Mouse (Mus musculus): ENCODE results near the gene C1qc. TPM values are rescaled to one million over a fixed set of nuclear protein-coding genes. Genes with fewer than 3 reads are reported as not detected.

C1qc gene
- total RNA-seq, 2 experiments from 2014 or later, result 36.9 to 41.6 TPM

GRCm38 (mm10) chr4:136852119-136852518 is 40.7 kb downstream of the C1qc start:
- DNase-seq, result no peak

- no peak for DNase-seq
These were observed 44.3 kb downstream of the C1qc start for GRCm38 (mm10) chr4:136848565-136848964.

- DNase-seq, result no peak
These were observed 45.7 kb downstream of the C1qc start for GRCm38 (mm10) chr4:136847166-136847565.

- no peak for DNase-seq
These were observed 50.1 kb downstream of the C1qc start for GRCm38 (mm10) chr4:136842802-136843201.

- no peak for DNase-seq
These were observed 50.8 kb downstream of the C1qc start for GRCm38 (mm10) chr4:136842033-136842432.

- peak; percentile 68 to 87 for DNase-seq
These were observed 51.8 kb downstream of the C1qc start for GRCm38 (mm10) chr4:136841056-136841455.

Other genes with a start within 250 kb of the C1qc start
- gene Ephb2, start 57.1 kb downstream of the C1qc start, total RNA-seq (2021), result under 1 TPM; 0.89 to 0.90 TPM
- 10 to 100 TPM; 42.6 to 54.2 TPM for gene C1qb, start 6.9 kb downstream of the C1qc start, total RNA-seq (2021)
- 10 to 100 TPM; 44.4 to 55.2 TPM for gene C1qa, start 5.7 kb upstream of the C1qc start, total RNA-seq (2021)
- gene Epha8, start 63.8 kb upstream of the C1qc start, total RNA-seq (2021), result under 1 TPM in 1 of 2 experiments, not detected in 1; 0.07 TPM
- gene Zbtb40, start 155.7 kb upstream of the C1qc start, total RNA-seq (2021), result 1 to 10 TPM; 6.9 to 7.4 TPM